Mouse (Mus musculus) embryonic facial prominence, embryonic 13.5 days (tissue): ENCODE results near the gene Gm3415. TPM values are rescaled to one million over a fixed set of nuclear protein-coding genes. Genes with fewer than 3 reads are reported as not detected.
"Not testable (repeated sequence)": the region's sequence is repeated elsewhere in the genome, so short reads cannot be mapped to it uniquely, and the experiment has no call there.

Experiments used
- ATAC-seq: fragments of 200-750 bp; cut with Nextera tagmentation; 2 replicates; pipeline ENCODE4 v1.8.0; 2017; ENCODE audit warnings: low read depth; ENCODE audit not compliant: insufficient number of reproducible peaks, insufficient read depth, low FRiP score, low TSS enrichment
- H3K27ac ChIP-seq: fragments of 300-500 bp; sonication (generic); 2 replicates; pipeline ENCODE4 v1.5.1; 2015; ENCODE audit warnings: moderate library complexity, mild to moderate bottlenecking, inconsistent platforms
- H3K27me3 ChIP-seq: fragments of 300-500 bp; sonication (generic); 2 replicates; pipeline ENCODE4 v1.6.1; 2015; ENCODE audit warnings: mild to moderate bottlenecking, inconsistent platforms
- H3K36me3 ChIP-seq: fragments of 300-500 bp; sonication (generic); 2 replicates; pipeline ENCODE4 v1.6.1; 2015; ENCODE audit warnings: mild to moderate bottlenecking, inconsistent platforms
- H3K4me1 ChIP-seq: fragments of 300-500 bp; sonication (generic); 2 replicates; pipeline ENCODE4 v1.6.1; 2015; ENCODE audit warnings: inconsistent platforms
- H3K4me2 ChIP-seq: fragments of 300-500 bp; sonication (generic); 2 replicates; pipeline ENCODE4 v1.6.1; 2015; ENCODE audit warnings: moderate library complexity, mild to moderate bottlenecking, inconsistent platforms
- H3K4me3 ChIP-seq: fragments of 300-500 bp; sonication (generic); 2 replicates; pipeline ENCODE4 v1.5.1; 2015; ENCODE audit warnings: mild to moderate bottlenecking, inconsistent platforms
- H3K9ac ChIP-seq: fragments of 300-500 bp; sonication (generic); 2 replicates; pipeline ENCODE4 v1.6.1; 2015; ENCODE audit warnings: mild to moderate bottlenecking, inconsistent platforms
- H3K9me3 ChIP-seq: fragments of 300-500 bp; sonication (generic); 2 replicates; pipeline ENCODE4 v1.6.1; 2016; ENCODE audit warnings: inconsistent platforms
- WGBS: fragments of 180-500 bp; shearing (Covaris S2); methylation state at CpG from one replicate; pipeline ENCODE4 v1.1.7; 2015; ENCODE audit warnings: mixed read lengths; 5-methylcytosine and 5-hydroxymethylcytosine counted together
- polyA plus RNA-seq: library from polyadenylated mRNA; unstranded; fragments of >200 nt; fragmentation: Nextera tagmentation; extraction: Ambion mirVana; gene quantifications from 2 replicates; pipeline ENCODE4 v1.2.1, GENCODE M21; 2015

The Gm3415 gene
- polyA plus RNA-seq: not detected in 2 replicates

DNA sequence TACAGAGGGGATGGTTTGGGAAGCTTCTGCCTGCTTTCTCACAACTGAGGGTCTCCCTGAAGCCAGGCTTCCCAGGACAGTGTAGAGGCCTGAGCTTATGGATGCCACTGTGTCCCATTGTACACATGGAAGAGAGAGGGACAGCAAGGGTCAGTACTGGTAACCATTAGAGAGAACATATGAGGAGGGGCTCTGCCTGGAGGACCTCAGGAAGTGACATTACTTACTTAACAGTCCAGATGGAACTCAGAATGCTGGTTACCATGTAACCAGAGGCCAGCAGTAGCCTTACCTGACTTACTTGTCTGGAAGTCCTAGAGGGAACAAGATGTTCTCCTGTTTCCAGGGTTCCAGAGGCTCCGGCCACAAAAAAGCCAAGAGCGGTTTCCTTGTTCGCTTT is at the start of gene Gm3415:
TSS of gene Gm3415 (plus strand) at position 301 of the 400 bp plus-strand sequence.
- not testable (repeated sequence) for H3K4me2 ChIP-seq, H3K4me1 ChIP-seq, H3K36me3 ChIP-seq, H3K27ac ChIP-seq, H3K27me3 ChIP-seq, H3K9me3 ChIP-seq, H3K4me3 ChIP-seq, ATAC-seq, H3K9ac ChIP-seq
- WGBS: no CpG with 5 or more reads among the region's 3 CpGs

DNA sequence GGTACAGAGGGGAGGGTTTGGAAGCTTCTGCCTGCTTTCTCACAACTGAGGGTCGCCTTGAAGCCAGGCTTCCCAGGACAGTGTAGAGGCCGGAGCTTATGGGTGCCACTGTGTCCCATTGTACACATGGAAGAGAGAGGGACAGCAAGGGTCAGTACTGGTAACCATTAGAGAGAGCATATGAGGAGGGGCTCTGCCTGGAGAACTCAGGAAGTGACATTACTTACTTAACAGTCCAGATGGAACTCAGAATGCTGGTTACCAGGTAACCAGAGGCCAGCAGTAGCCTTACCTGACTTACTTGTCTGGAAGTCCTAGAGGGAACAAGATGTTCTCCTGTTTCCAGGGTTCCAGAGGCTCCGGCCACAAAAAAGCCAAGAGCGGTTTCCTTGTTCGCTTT is 42.1 kb upstream of the Gm3415 start, which contains the start of gene Gm3402:
TSS of gene Gm3402 (plus strand) at position 301 of the 400 bp plus-strand sequence.
- ATAC-seq, H3K9ac ChIP-seq, H3K27me3 ChIP-seq, H3K4me1 ChIP-seq, H3K36me3 ChIP-seq, H3K27ac ChIP-seq, H3K4me2 ChIP-seq, H3K4me3 ChIP-seq, H3K9me3 ChIP-seq: not testable (repeated sequence)
- WGBS: 83% methylated on average over 1 of the region's 5 CpGs

DNA sequence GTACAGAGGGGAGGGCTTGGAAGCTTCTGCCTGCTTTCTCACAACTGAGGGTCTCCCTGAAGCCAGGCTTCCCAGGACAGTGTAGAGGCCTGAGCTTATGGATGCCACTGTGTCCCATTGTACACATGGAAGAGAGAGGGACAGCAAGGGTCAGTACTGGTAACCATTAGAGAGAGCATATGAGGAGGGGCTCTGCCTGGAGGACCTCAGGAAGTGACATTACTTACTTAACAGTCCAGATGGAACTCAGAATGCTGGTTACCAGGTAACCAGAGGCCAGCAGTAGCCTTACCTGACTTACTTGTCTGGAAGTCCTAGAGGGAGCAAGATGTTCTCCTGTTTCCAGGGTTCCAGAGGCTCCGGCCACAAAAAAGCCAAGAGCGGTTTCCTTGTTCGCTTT is 30.4 kb upstream of the Gm3415 start, which contains the start of gene Gm3404:
TSS of gene Gm3404 (plus strand) at position 301 of the 400 bp plus-strand sequence.
- not testable (repeated sequence) for H3K9ac ChIP-seq, H3K4me3 ChIP-seq, H3K4me2 ChIP-seq, ATAC-seq, H3K36me3 ChIP-seq, H3K4me1 ChIP-seq, H3K9me3 ChIP-seq, H3K27me3 ChIP-seq, H3K27ac ChIP-seq
- 82% methylated on average over 3 of the region's 3 CpGs for WGBS

DNA sequence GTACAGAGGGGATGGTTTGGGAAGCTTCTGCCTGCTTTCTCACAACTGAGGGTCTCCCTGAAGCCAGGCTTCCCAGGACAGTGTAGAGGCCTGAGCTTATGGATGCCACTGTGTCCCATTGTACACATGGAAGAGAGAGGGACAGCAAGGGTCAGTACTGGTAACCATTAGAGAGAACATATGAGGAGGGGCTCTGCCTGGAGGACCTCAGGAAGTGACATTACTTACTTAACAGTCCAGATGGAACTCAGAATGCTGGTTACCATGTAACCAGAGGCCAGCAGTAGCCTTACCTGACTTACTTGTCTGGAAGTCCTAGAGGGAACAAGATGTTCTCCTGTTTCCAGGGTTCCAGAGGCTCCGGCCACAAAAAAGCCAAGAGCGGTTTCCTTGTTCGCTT is 18.6 kb upstream of the Gm3415 start, which contains the start of gene Gm3409:
TSS of gene Gm3409 (plus strand) at position 301 of the 400 bp plus-strand sequence.
- H3K27me3 ChIP-seq, H3K36me3 ChIP-seq, H3K9ac ChIP-seq, H3K9me3 ChIP-seq, H3K27ac ChIP-seq, H3K4me2 ChIP-seq, ATAC-seq, H3K4me1 ChIP-seq, H3K4me3 ChIP-seq: not testable (repeated sequence)
- 100% methylated on average over 3 of the region's 3 CpGs for WGBS

DNA sequence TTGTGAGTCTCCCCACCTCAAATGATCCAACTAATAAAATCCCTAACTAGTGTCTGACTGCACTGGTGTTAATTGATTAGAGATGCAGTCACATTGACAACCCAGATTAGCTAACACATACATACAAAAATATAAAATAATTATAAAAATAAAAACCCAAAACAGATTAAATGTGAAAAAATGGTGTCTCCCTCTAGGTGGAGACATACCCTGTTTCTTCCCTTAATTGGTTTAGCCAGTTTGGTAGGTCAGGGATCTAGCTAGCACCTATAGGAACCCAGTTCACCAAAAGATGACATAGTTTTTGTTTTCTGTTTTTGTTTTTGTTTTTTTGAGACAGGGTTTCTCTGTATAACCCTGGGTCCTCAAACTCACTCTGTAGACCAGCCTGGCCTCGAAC is 8.3 kb downstream of the Gm3415 start:
- Histone ChIP-seq H3K9ac (no peak overlapping the region), H3K4me1 (no peaks in the 10 kb centered on the region), H3K9me3 (0 out of 2 replicates have a peak, but pooled peaks cover 2% of the 10 kb centered on the region), H3K27ac (no peak overlapping the region), H3K36me3 (no peaks in the 10 kb centered on the region), H3K4me3 (no peak overlapping the region), H3K27me3 (no peaks in the 10 kb centered on the region), H3K4me2 (no peak overlapping the region)
- whole genome bisulfite sequencing: 88% methylated on average over 1 of the region's 1 CpGs
- no peak for ATAC-seq

DNA sequence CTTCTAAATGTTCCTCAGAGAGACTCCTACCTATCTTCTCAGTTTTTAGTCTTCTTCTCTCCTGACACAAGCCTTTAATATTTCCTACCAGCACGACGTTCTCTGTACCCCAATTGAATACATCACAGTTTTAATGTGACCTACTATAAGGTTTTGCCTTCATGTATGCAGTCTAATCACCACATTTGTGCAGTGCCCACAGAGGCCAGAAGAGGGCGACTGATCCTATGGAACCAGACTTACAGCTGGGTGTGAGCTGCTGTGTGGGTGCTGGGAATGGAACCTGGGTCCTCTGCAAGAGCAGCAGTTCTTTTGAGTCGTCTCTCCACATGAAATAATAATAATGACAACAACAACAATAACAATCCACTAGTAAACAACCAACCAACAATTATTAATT is 11.1 kb downstream of the Gm3415 start:
- Histone ChIP-seq H3K36me3 (no peaks in the 10 kb centered on the region), H3K4me1 (no peaks in the 10 kb centered on the region), H3K27ac (no peak overlapping the region), H3K9me3 (0 out of 2 replicates have a peak, but pooled peaks cover 2% of the 10 kb centered on the region), H3K4me2 (no peak overlapping the region), H3K4me3 (no peak overlapping the region), H3K27me3 (no peaks in the 10 kb centered on the region), H3K9ac (no peak overlapping the region)
- ATAC-seq: no peak
- 64% methylated on average over 4 of the region's 4 CpGs for WGBS

DNA sequence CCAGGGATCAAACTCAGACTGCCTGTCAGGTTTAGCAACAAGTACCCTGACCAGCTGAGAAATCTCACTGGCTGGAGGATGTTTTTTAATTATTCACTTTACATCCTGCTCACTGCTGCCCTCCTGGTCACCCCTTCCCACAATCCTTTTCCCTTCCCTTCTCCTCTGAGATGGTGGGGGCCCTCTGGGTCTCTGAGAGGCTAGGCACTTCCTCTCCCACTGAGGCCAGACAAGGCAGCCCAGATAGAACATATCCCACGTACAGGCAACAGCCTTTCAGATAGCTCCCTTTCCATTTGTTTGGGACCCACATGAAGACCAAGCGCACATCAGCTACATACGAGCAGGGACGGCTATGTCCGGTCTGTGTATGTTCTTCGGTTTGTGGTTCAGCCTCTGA is 14.2 kb downstream of the Gm3415 start:
- not testable (repeated sequence) for H3K27ac ChIP-seq, H3K9ac ChIP-seq, H3K36me3 ChIP-seq, H3K9me3 ChIP-seq, H3K27me3 ChIP-seq, ATAC-seq, H3K4me3 ChIP-seq, H3K4me1 ChIP-seq, H3K4me2 ChIP-seq
- WGBS: 81% methylated on average over 6 of the region's 6 CpGs

DNA sequence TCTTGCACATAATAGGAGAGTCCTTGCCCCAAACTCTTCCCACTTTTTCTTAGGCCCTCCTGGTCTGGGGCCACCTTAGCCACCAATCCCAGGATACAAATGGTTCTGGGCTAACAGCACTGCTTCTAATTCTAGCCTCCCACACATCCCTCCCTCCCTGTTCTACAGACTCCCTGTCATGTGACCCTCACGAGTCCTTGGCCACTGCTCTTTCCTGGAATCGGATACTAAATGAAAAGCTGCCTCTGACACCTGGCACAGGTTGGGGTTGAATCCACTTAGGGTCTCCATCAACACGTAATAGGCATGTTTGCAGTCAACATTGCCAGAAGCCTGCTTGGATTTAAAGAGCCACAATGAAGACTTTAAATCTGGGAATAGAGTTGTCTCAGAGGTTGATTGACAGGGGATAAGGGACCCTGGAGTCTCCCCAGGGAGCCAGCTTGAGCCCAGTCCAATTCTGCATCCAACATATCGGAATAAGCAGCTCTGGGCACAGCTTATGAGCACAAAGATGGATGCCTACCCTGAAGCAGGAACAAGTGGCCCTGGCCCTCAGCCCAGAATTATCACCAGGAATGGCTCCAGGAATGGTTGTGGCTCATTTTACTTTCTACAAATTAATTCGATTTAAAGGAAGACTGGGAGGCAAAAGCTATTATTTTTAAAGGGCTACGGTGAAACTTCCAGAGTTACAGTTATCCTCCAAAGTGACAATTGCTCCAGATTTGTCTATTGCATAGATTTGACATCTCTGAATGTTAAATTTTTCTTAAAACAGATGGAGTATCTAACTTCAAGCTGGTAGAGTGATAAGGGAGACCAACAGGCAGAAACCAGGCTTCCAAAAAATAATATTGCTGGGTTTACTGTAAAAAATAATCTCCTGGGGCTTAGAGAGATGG is 16.1 kb downstream of the Gm3415 start:
- H3K4me1 ChIP-seq, H3K4me2 ChIP-seq, H3K27me3 ChIP-seq, H3K36me3 ChIP-seq, H3K9ac ChIP-seq, H3K27ac ChIP-seq, ATAC-seq, H3K4me3 ChIP-seq, H3K9me3 ChIP-seq: not testable (repeated sequence)
- WGBS: 62% methylated on average over 6 of the region's 6 CpGs

DNA sequence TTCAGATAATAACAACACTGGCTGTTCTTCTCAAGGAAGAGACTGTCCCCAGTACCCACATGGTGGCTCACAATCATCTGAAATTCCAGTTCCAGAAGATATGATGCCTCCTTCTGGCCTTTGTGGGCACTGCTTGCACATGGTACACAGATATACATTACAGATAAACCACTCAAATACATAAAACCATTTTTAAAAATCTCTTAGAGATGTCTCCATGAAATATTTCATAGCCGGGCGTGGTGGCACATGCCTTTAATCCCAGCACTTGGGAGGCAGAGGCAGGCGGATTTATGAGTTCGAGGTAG is 16.8 kb downstream of the Gm3415 start:
- WGBS: 87% methylated on average over 4 of the region's 4 CpGs
- H3K9ac ChIP-seq, H3K27ac ChIP-seq, H3K36me3 ChIP-seq, H3K4me3 ChIP-seq, H3K4me2 ChIP-seq, H3K4me1 ChIP-seq, ATAC-seq, H3K9me3 ChIP-seq, H3K27me3 ChIP-seq: not testable (repeated sequence)

DNA sequence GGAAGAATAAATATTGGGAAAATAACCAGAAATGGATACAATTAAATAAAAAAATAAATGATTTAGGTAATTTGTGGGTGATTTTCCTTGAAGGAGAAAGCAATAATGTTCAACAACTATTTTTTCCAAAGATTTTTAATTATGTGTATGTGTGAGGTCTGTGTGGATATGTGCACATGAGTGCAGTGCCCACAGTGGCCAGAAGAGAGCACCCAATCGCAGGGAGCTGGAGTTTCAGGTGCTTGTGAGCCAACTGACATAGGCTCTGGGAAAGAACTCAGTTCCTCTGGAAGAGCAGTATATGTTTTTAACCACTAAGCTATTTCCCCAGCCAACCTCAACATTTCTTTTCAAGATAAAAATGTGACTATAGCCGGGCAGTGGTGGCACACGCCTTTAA is 20.7 kb downstream of the Gm3415 start:
- Histone ChIP-seq H3K9me3 (no peaks in the 10 kb centered on the region), H3K27ac (no peak overlapping the region), H3K9ac (no peak overlapping the region), H3K4me2 (no peak overlapping the region), H3K27me3 (peaks cover 3% of the 10 kb centered on the region; the same call in 1 of the 2 replicates), H3K4me1 (no peaks in the 10 kb centered on the region), H3K36me3 (no peaks in the 10 kb centered on the region), H3K4me3 (no peak overlapping the region)
- 90% methylated on average over 3 of the region's 3 CpGs for WGBS
- ATAC-seq: no peak

DNA sequence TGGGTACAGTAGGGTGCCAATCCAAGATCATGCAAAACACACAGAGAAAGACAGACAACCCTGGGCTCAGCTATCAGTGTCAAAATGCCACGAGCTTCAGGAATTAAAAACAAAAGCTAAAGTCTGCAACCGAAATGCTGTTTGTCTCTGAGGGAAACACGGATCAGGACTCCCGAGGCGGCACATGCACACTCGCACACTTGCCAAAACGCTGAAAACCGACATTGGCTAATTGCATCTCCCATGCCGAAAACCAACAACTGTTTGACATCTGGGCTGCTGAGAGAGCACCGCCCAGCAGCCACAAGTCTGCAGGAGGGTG is 28.2 kb downstream of the Gm3415 start:
- peaks cover 12% of the 10 kb centered on the region for H3K4me1 ChIP-seq
- H3K9me3 ChIP-seq: no peaks in the 10 kb centered on the region
- ATAC-seq: no peak
- peak overlapping the region; percentile 95 for H3K4me2 ChIP-seq
- peak overlapping the region; percentile 53 for H3K4me3 ChIP-seq
- H3K36me3 ChIP-seq: no peaks in the 10 kb centered on the region
- peak overlapping the region; percentile 54 for H3K9ac ChIP-seq
- peaks cover 49% of the 10 kb centered on the region for H3K27me3 ChIP-seq
- no peak overlapping the region for H3K27ac ChIP-seq
- WGBS: 9% methylated on average over 10 of the region's 10 CpGs

DNA sequence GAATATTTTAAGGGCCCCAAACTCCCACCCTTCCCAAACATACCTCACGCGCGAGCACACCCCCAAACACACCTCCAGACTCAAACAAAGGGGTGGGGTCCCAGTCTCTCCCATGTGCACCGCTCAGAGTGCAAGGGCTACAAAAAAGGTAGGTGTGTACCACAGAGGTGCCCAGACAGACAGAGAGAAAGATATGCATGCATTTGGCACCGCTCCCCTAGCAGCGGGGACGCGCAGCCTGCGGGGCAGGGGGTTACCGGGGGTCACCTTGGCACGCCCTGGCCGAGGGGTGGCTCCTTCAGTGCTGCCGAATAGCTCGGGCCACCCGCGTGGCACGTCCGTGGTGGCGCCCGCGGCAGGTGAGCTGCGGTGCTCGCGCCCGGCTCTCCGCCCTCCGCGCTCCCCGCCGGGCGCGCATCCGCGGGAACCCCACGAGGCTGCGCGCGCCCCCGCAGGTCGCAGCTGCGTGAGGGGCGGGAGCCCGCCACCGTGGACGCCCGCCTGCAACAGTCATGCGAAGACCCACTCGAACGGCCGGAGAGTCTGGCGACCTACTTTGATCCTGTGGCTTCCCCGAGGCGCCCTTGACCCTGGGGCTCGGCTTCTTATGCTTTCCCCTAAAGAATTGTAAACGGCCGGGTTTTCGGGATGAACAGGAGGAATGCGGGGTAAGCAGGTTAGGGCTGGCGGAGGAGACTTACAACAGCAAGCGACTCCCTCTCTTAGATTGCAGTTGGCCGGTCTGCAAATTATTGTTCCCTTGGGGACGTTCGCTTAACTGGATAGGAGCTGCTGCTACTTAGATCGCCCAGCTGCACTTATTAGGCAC is 28.8 kb downstream of the Gm3415 start, which contains the start of gene Gpr12:
TSS of gene Gpr12 (minus strand) at position 762 of the 829 bp plus-strand sequence.
- no peak within 1 kb of the TSS for H3K27ac ChIP-seq
- peak within 1 kb of the TSS; percentile 54 for H3K9ac ChIP-seq
- no peak for ATAC-seq
- WGBS: under 1% methylated on average over 64 of the region's 64 CpGs
- H3K4me1 ChIP-seq: peaks cover 12% of the 10 kb centered on the region
- H3K4me2 ChIP-seq: peak within 1 kb of the TSS; percentile 95
- H3K4me3 ChIP-seq: peak within 1 kb of the TSS; percentile 53
- no peaks in the 10 kb centered on the region for H3K36me3 ChIP-seq
- H3K27me3 ChIP-seq: peaks cover 49% of the 10 kb centered on the region
- no peaks in the 10 kb centered on the region for H3K9me3 ChIP-seq
